Mouse (Mus musculus) kidney, embryonic 14.5 days (tissue): ENCODE results near the gene Plekhm3. TPM values are rescaled to one million over a fixed set of nuclear protein-coding genes. Genes with fewer than 3 reads are reported as not detected.
A peak's percentile ranks its signal among the peaks of the same experiment; 100 is the strongest.

Experiments
- ATAC-seq: fragments of 200-750 bp; cut with Nextera tagmentation; 2 replicates; pipeline ENCODE4 v1.8.0; 2017; ENCODE audit warnings: moderate number of reproducible peaks, mild to moderate bottlenecking, moderate TSS enrichment, moderate library complexity; ENCODE audit not compliant: low FRiP score, low TSS enrichment
- H3K27ac ChIP-seq: fragments of 300-500 bp; sonication (generic); 2 replicates; pipeline ENCODE4 v1.5.1; 2014; ENCODE audit warnings: low read depth, mild to moderate bottlenecking, low read length, moderate library complexity, mixed read lengths
- H3K27me3 ChIP-seq: fragments of 300-500 bp; sonication (generic); 2 replicates; pipeline ENCODE4 v1.6.1; 2014; ENCODE audit warnings: mild to moderate bottlenecking, low read length; ENCODE audit not compliant: control insufficient read depth, insufficient read depth
- H3K36me3 ChIP-seq: fragments of 300-500 bp; sonication (generic); 2 replicates; pipeline ENCODE4 v1.6.1; 2014; ENCODE audit warnings: low read length, mixed read lengths; ENCODE audit not compliant: control insufficient read depth, insufficient read depth
- H3K4me1 ChIP-seq: fragments of 300-500 bp; sonication (generic); 2 replicates; pipeline ENCODE4 v1.6.1; 2014; ENCODE audit warnings: low read length, mixed read lengths; ENCODE audit not compliant: control insufficient read depth, insufficient read depth
- H3K4me2 ChIP-seq: fragments of 300-500 bp; sonication (generic); replicated peaks from 2 replicates; pipeline ENCODE4 v1.6.1; 2014; ENCODE audit warnings: low read depth, mild to moderate bottlenecking, low read length
- H3K4me3 ChIP-seq: fragments of 300-500 bp; sonication (generic); 2 replicates; pipeline ENCODE4 v1.5.1; 2014; ENCODE audit warnings: mild to moderate bottlenecking, low read length
- H3K9ac ChIP-seq: fragments of 300-500 bp; sonication (generic); 2 replicates; pipeline ENCODE4 v1.6.1; 2014; ENCODE audit warnings: low read depth, mild to moderate bottlenecking, low read length, moderate library complexity
- H3K9me3 ChIP-seq: fragments of 300-500 bp; sonication (generic); 2 replicates; pipeline ENCODE4 v1.6.1; 2016; ENCODE audit warnings: low read length; ENCODE audit not compliant: control insufficient read depth
- WGBS: fragments of 180-500 bp; shearing (Covaris S2); extraction: QIAGEN DNeasy Blood & Tissue Kit; methylation state at CpG from one replicate; pipeline ENCODE4 v1.1.7; 2014; 5-methylcytosine and 5-hydroxymethylcytosine counted together
- polyA plus RNA-seq: library from polyadenylated mRNA; unstranded; fragments of >200 nt; fragmentation: Nextera tagmentation; extraction: Ambion mirVana; gene quantifications from 2 replicates; pipeline ENCODE4 v1.2.1, GENCODE M21; 2014

Plekhm3 gene
- polyA plus RNA-seq, 1 experiment from 2014 or later: 7.0 TPM

DNA sequence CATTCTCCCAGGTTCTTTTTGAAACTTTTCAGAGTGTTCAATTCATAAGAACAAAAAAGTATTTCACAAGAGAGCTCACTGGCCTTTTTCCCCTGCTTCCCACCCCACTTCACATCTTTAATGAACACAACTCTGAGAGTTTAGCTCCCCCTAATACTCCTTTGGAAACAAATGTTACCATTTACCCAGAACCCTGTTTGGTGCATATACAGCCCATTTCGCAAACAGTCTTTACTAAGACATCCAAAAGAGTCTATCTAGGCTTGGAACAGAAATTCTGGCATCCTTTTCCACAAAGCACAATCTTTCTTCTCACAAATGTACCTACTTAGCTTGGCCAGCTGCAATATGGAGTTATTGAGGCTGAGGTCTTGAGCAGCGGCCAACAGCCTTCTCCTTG is 59.1 kb downstream of the Plekhm3 start:
- Histone ChIP-seq H3K36me3 (no peaks in the 10 kb centered on the region), H3K4me3 (no peak overlapping the region), H3K27ac (no peak overlapping the region), H3K9me3 (no peaks in the 10 kb centered on the region), H3K9ac (no peak overlapping the region), H3K27me3 (no peaks in the 10 kb centered on the region), H3K4me1 (no peaks in the 10 kb centered on the region), H3K4me2 (no peak overlapping the region)
- WGBS: 93% methylated on average over 2 of the region's 2 CpGs
- no peak for ATAC-seq

DNA sequence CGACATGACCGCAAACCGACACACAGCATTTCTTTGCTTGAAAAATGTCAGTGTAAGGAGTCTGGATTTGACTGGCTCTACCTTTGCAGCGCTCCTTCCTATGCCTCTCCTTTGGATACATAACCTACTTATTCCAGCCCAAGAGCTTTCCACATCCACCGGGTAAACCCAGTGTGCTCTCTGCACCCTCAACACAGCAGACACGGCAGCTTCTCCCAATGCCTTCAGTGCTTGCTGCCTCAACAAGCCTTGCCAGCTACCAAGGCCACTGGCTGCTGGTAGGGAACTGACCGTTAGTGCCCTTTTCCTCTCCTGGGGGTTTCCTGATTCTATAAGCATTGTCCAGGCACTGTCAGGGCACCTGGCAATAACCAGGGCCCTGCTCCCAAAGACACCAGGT is 62.8 kb downstream of the Plekhm3 start:
- Histone ChIP-seq H3K36me3 (no peaks in the 10 kb centered on the region), H3K27me3 (no peaks in the 10 kb centered on the region), H3K9me3 (no peaks in the 10 kb centered on the region), H3K4me2 (no peak overlapping the region), H3K4me1 (no peaks in the 10 kb centered on the region), H3K27ac (no peak overlapping the region), H3K4me3 (no peak overlapping the region), H3K9ac (no peak overlapping the region)
- WGBS: 91% methylated on average over 7 of the region's 7 CpGs
- no peak for ATAC-seq

DNA sequence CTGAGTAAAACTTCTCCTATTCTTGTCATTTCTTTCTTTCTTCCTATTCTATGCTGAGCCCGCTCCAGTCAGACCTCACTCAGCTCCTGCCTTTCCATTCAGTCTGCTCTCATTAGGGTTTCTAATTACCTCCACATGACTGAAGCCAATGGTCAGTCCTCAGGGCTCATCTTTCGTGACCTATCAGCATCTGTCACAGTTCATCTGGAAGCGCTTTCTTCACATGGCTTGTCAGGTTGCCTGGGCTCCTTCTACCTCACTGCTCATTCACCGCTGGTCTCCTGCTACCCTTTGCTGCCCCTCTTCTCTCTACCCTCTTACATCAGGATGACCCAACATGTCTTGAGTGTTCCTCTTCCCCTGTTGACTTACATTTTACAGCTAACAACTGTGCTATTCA is 65.3 kb downstream of the Plekhm3 start:
- ATAC-seq: no peak
- WGBS: 66% methylated on average over 4 of the region's 4 CpGs
- H3K4me1 ChIP-seq: no peaks in the 10 kb centered on the region
- no peak overlapping the region for H3K4me2 ChIP-seq
- no peak overlapping the region for H3K27ac ChIP-seq
- H3K9me3 ChIP-seq: no peaks in the 10 kb centered on the region
- H3K36me3 ChIP-seq: no peaks in the 10 kb centered on the region
- no peak overlapping the region for H3K4me3 ChIP-seq
- no peaks in the 10 kb centered on the region for H3K27me3 ChIP-seq
- no peak overlapping the region for H3K9ac ChIP-seq

DNA sequence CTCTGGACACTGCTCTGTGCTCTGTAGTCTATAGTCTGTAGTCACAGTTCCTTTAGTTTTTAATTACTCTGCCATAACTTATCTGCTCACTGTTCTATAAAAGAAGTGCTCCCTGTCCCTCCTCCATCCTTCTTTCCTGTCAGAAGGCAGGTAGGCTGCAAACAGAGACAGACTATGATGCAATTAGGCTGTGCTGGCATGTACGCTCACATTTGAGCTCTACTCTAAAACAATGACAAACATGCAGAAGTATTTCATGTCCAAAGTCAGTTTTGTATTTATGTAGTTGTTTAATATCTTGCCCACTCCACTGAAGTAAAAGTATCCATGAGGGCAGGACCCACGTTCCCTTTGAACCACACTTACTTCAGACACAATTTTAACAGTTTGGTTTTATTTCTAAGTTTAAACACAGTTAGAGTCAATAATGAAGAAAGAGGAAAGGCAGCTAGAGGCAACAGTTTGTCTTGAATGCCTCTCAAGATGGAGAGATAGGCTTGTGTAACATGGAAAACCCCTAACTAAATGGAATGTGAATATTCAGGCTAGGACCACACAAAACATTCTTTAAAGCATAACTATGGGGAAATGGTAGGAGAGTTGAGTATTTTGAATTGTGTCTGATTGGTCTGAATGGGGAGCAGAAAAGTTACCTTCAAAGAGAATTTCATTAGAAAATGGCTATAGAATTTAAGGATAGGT is 69.0 kb downstream of the Plekhm3 start:
- ATAC-seq: no peak
- H3K9me3 ChIP-seq: no peaks in the 10 kb centered on the region
- H3K9ac ChIP-seq: no peak overlapping the region
- no peaks in the 10 kb centered on the region for H3K27me3 ChIP-seq
- 76% methylated on average over 2 of the region's 2 CpGs for WGBS
- no peaks in the 10 kb centered on the region for H3K4me1 ChIP-seq
- H3K4me2 ChIP-seq: no peak overlapping the region
- H3K4me3 ChIP-seq: no peak overlapping the region
- no peaks in the 10 kb centered on the region for H3K36me3 ChIP-seq
- no peak overlapping the region for H3K27ac ChIP-seq

DNA sequence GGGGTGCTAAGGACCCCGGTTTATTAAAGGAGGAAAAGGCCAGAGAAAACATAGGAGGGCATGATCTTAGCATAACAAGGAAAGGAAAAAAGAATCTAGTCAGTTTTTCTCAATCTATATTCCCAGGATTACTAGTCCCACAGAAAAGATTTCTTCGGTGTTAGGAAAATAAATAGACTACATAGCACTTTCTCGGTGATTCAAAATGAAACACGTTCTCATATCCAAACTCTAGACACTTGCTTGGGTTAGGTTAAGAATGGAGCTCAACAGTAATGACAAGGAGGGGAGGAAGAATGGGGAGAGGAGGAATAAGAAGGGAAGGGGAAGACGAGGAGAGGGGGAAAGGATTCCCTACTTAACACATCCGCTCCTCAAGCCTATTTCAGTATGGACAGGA is 69.9 kb downstream of the Plekhm3 start:
- Histone ChIP-seq H3K9ac (no peak overlapping the region), H3K27ac (no peak overlapping the region), H3K4me1 (no peaks in the 10 kb centered on the region), H3K27me3 (no peaks in the 10 kb centered on the region), H3K9me3 (no peaks in the 10 kb centered on the region), H3K36me3 (no peaks in the 10 kb centered on the region), H3K4me2 (no peak overlapping the region), H3K4me3 (no peak overlapping the region)
- 96% methylated on average over 6 of the region's 6 CpGs for WGBS
- no peak for ATAC-seq

DNA sequence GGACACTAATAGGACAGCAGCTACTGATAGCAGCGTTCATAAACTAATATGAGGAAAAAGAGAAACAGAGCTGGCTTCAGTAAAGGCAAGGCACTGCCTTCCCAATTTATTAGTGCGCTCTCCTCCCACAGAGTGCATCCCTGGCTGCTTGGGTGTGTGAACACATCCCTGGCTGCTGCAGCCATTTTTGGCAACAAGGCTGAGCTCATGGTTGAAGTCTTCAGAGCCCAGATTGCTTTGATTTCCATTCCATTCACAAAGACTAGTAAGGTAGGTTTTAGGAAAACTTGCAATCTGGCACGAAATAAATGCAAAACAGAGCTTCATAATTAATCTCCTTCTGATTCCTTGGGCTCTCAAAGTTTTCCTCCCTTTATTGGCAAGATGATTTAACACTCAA is 71.3 kb downstream of the Plekhm3 start:
- H3K9ac ChIP-seq: no peak overlapping the region
- H3K9me3 ChIP-seq: no peaks in the 10 kb centered on the region
- no peaks in the 10 kb centered on the region for H3K36me3 ChIP-seq
- H3K4me3 ChIP-seq: no peak overlapping the region
- no peak for ATAC-seq
- H3K27ac ChIP-seq: no peak overlapping the region
- H3K27me3 ChIP-seq: no peaks in the 10 kb centered on the region
- 77% methylated on average over 3 of the region's 3 CpGs for whole genome bisulfite sequencing
- no peak overlapping the region for H3K4me2 ChIP-seq
- H3K4me1 ChIP-seq: no peaks in the 10 kb centered on the region

DNA sequence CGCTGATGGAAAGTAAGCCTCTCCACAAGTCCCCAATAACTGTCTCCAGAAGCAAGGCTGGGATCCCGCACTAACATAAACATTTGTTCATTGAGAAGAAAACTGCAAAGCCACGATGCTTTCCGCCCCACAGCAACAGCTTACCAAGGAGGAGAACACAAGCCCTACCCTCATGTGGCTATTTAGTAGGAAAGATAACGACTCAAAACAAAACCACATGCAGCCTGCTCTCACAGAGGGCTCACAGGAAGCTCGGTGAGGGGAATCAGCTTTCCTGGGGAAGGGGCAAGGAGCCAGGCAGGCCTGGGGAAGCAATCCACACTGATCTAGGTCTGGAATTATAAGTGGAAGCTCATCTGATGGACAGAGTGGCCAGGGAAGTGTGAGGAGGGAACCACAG is 72.6 kb downstream of the Plekhm3 start:
- H3K9me3 ChIP-seq: no peaks in the 10 kb centered on the region
- H3K4me1 ChIP-seq: 0 out of 2 replicates have a peak, but pooled peaks cover under 1% of the 10 kb centered on the region
- no peak for ATAC-seq
- H3K4me3 ChIP-seq: no peak overlapping the region
- no peak overlapping the region for H3K4me2 ChIP-seq
- 53% methylated on average over 6 of the region's 6 CpGs for WGBS
- no peaks in the 10 kb centered on the region for H3K27me3 ChIP-seq
- H3K9ac ChIP-seq: no peak overlapping the region
- H3K27ac ChIP-seq: no peak overlapping the region
- no peaks in the 10 kb centered on the region for H3K36me3 ChIP-seq

DNA sequence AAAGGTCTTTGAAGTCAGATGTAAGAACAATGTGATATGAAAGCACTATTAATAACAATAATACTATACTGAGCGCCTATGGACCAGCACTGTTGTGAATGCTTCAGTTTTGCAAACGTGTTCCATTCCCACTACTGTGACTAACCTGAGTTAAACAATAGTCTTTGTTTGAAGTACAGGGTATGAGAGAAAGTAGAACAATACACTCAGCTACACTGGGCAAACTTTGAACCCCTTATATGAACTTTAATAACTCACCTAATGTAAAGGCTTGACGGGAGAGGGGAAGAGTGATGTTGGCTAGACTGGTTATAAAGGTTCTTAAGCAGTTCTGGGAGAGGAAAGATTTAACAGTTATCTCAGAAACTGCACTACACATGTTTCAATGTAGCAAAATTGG is 76.0 kb downstream of the Plekhm3 start:
- H3K36me3 ChIP-seq: no peaks in the 10 kb centered on the region
- no peak overlapping the region for H3K4me3 ChIP-seq
- no peak overlapping the region for H3K4me2 ChIP-seq
- 93% methylated on average over 3 of the region's 3 CpGs for WGBS
- no peaks in the 10 kb centered on the region for H3K9me3 ChIP-seq
- H3K27me3 ChIP-seq: no peaks in the 10 kb centered on the region
- H3K9ac ChIP-seq: no peak overlapping the region
- no peak overlapping the region for H3K27ac ChIP-seq
- 0 out of 2 replicates have a peak, but pooled peaks cover 2% of the 10 kb centered on the region for H3K4me1 ChIP-seq
- no peak for ATAC-seq

DNA sequence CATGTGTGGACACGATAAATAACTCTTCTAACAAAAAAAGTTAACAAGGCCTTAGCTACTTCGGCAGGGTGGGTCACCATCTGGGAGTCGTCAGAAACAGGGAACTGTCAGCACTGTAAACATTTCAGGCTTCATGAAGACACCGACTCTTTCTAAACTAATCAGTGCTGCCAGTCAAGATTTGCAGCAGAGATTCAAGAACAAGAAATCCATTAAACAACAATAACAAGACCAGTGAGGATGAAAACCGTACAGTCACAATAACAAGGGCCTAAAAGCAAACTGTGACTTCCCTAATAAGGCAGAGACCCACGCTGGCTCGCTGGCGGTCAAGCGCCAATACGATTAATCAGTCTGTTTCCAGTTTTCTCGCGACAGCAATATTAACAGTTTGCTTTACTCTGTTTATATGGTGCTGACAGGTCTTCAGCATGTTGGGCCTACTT is 77.8 kb downstream of the Plekhm3 start:
- H3K4me3 ChIP-seq: no peak overlapping the region
- 43% methylated on average over 12 of the region's 12 CpGs for WGBS
- no peak overlapping the region for H3K27ac ChIP-seq
- no peaks in the 10 kb centered on the region for H3K27me3 ChIP-seq
- H3K9me3 ChIP-seq: no peaks in the 10 kb centered on the region
- H3K36me3 ChIP-seq: no peaks in the 10 kb centered on the region
- H3K9ac ChIP-seq: no peak overlapping the region
- no peak overlapping the region for H3K4me2 ChIP-seq
- H3K4me1 ChIP-seq: 0 out of 2 replicates have a peak, but pooled peaks cover 2% of the 10 kb centered on the region
- peak; percentile 53; the same call in 1 of the 2 replicates for ATAC-seq
